Mouse (Mus musculus) urinary bladder, postnatal 25 days (tissue): Measurements from ENCODE around the gene Shkbp1.

ENCODE experiments used
- DNase-seq: peaks from one replicate; pipeline ENCODE4 v3.0.0; 2022; ENCODE audit warnings: low spot score

The Shkbp1 gene

GRCm38 (mm10) chr7:27310306-27310705, 45.5 kb downstream of the Shkbp1 start:
- DNase-seq = peak; percentile 60

DNA sequence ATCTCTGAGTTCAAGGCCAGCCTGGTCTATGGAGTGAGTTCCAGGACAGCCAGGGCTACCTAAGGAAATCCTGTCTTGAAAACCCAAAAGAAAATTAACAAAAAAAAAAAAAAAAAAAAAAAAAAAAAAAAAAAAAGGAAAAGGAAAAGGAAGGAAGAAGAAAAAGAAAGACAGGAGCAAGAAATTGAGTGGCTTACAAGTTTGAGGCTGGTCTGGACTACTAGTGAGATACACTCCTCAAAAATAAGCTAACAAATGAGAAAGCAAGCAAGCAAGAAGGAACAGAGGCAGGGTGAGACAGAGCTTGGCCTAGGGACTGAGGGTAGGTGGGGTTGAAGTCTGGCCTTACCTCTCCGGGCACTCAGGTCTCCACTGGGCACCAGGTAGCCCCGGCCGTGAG, 46.0 kb downstream of the Shkbp1 start:
- no peak for DNase-seq

DNA sequence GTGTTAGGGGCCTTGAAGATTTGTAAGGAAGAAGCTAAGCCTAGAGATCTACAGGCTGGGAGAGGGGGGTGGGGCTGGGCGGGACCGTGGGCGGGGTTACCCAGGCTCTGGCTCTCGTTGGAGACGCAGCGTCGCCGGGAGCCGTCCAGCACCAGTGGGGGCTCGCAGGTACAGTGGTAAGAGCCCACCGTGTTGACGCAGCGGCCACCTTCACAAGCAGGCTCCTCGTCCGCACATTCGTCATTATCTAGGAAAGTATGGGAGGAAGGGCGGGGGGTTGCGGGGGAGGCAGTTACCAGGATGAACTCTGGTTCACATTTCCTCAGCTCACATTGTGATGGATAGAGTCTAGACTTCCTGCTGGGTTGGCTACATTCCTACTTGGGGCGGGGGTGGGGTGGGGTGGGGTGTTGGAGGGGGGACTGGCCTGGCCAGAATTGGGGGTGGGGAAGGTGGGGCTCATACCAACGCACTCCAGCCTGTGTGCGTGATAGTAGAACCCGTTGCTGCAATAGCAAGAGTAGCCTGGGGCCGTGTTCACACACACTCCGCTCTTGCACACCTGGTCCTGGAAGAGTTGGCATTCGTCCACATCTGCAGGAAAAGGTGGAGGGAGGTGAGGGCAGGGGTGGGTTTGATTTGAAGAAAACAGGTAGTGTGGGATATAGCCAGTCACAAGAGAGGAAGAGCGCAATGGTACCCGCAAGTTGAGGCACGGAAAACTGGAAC, 46.8 kb downstream of the Shkbp1 start:
- DNase-seq = no peak

GRCm38 (mm10) chr7:27307551-27307950, 48.3 kb downstream of the Shkbp1 start:
- DNase-seq = no peak

GRCm38 (mm10) chr7:27306161-27307160, 49.4 kb downstream of the Shkbp1 start:
- peak; percentile 60 for DNase-seq

DNA sequence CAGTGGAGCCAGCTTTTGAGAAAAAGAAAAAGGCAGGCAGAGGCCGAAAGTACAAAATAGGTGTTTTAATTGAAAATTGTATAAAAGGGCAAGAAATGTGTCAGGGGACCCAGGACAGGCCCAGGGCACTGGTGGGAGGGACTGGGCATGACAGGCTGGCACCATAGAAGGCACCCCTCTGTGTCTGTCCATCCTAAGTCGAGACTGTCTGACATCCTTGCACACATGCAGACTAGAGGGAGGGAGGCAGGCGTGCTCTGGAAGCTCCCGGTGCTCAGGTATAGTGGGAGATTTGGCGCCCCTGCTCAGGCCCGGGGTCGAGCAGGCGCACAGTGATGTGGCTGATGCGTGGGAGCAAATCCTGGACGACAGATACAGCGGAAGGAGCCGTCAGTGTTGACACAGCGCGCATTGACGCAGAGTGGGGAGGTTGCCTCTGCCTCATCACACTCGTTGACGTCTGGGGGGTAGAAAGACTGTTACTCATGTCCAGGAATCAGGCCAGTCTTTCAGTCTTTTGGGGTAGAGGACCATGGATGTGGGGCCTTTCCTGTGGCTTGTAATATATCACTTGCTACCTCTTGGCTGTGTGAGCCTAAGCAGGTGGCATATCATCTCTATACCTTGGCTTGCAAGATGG, 50.6 kb downstream of the Shkbp1 start:
- no peak for DNase-seq

- DNase-seq = peak; percentile 81
These were observed 53.6 kb downstream of the Shkbp1 start for GRCm38 (mm10) chr7:27302172-27302571.

DNA sequence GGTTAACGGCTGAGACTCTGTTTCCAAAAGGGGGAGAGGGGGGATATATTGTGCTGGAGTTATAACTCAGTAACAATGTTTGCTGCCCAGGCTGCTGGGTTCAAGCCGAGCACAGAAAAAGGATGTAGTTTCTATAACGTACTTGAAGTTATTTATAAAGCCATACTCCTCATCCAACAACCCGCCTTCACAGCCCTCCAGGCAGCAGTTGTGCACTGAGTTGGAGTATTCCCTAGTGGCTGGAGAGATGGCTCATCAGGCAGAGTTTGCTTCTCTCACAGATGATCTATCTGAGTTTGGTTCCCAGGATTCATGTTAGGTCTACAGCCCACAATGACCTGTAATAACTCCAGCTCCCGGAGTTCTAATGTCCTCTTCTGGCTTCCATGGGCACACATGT, 55.0 kb downstream of the Shkbp1 start:
- DNase-seq = no peak

- DNase-seq = no peak
These were observed 55.5 kb downstream of the Shkbp1 start for GRCm38 (mm10) chr7:27300351-27300750.

- no peak for DNase-seq
These were observed 57.0 kb downstream of the Shkbp1 start for GRCm38 (mm10) chr7:27298816-27299215.

DNA sequence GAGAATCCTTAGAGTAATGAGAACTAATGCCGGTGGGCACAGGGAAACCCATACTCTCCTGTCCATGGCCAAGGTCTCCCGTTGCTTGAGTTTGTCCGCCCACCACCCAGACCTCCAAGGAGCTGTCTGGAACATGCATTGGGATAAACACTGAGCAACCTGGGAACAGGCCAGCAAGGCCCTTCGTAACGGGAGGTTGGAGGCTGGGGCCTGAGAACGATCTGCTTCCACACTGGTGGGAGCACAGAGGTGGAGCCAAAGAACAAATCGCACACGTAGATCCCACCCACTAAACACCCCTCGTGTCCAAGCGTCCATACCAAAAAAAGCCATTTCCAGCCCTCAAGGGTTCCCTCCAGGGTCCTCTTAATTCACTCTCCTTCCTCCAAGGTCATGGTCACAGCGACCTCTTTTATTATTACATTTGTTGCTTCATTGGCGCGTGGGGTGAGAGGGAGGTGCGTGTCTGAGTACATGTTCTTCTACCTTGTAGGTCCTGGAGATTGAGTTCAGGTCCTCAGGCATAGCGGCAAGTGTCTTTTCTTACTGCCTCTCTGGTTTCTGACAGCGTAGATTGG, 57.7 kb downstream of the Shkbp1 start:
- DNase-seq = no peak

GRCm38 (mm10) chr7:27296518-27296917, 59.3 kb downstream of the Shkbp1 start:
- DNase-seq = no peak

DNA sequence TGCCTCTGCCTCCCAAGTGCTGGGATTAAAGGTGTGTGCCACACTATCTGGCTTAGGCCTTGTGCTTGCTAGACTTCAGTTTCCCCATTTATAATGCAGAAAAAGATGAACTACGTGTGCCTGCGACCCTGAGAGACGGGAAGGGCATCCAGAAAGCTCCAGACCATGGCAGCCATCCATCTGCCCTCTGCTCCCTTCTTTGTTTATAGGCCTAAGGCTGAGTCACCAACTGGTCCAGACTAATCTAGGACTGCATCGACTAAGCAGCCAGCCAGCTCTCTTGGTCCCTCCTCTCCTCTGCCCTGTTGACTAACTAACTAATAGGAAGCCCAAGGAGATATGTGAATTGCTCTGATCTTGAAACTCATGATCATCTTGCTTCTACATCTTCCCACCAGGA, 59.9 kb downstream of the Shkbp1 start:
- DNase-seq = no peak
